Mouse (Mus musculus) E14TG2a.4 (cell line): ENCODE measurements around the gene Sppl2a.

Experiments used
- CTCF ChIP-seq: conservative IDR thresholded peaks from 2 replicates; pipeline ENCODE4 v1.5.1; 2014; ENCODE audit warnings: low read length
- NANOG ChIP-seq: IDR thresholded peaks from 2 replicates; pipeline ENCODE4 v1.6.1; 2014; ENCODE audit warnings: borderline replicate concordance, low read length, mixed read lengths
- POU5F1 ChIP-seq: IDR thresholded peaks from 2 replicates; pipeline ENCODE4 v1.6.1; 2014; ENCODE audit warnings: low read length, borderline replicate concordance

DNA sequence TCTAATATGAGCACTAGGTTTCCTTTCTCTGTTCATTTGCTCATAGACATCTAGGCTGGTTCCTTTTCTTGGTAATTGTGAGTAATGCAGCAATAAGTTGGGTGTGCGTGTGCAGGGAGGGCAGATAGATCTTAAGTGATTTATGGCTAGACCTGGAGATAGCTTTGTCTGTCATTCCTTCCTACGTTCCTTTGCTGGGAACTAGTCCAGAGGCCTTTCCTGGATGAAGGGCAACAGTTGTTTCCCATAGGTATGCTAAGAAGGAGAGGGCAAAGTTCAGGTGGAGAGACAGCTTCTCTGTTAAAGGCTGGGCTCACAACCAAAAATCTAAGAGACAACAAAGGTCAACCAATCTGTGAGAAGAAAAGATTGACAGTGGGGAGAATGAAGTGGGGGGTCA lies 28.7 kb upstream of the Sppl2a start:
- TF ChIP-seq CTCF (no peak), POU5F1 (no peak), NANOG (no peak)
